Mouse (Mus musculus): ENCODE data around the gene Pdcd2. TPM values are rescaled to one million over a fixed set of nuclear protein-coding genes. Genes with fewer than 3 reads are reported as not detected.
"Not testable (repeated sequence)": the region's sequence is repeated elsewhere in the genome, so short reads cannot be mapped to it uniquely, and the experiment has no call there.

Pdcd2 gene
- total and polyA plus RNA-seq, 2 experiments from 2014 or later: 49.2 to 51.5 TPM

DNA sequence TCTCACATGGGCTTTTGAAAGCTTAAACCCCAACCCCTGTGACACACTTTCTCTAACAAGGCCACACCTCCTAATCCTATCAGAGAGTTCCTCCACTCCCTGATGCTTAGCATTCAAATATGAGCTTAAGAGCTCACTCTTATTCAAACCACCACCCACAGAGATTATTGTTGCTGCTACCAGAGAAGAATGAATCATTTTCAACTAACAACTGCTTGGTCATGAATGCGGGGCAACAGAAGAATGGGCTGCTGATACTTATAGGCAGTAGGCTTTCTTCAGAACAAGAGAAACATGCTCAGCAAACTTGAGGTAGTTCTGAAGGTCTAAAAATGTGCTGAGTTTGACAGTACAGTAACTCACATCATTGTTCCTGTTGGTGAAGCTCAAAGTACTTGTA lies 22.6 kb upstream of the Pdcd2 start:
- no peak for DNase-seq (ENCODE audit: low spot score)
- Histone ChIP-seq H3K4me2 (ENCODE audit: low read depth, low read length) (no peak overlapping the region), H3K4me3 (ENCODE audit: low read length) (no peak overlapping the region), H3K9ac (replicated peaks; ENCODE audit: low read length) (no peak overlapping the region), H3K4me1 (ENCODE audit: insufficient read depth, low read length) (no peaks in the 10 kb centered on the region), H3K36me3 (ENCODE audit: insufficient read depth, low read length) (no peaks in the 10 kb centered on the region), H3K9me3 (ENCODE audit: low read length) (no peaks in the 10 kb centered on the region), H3K27ac (no peak overlapping the region), H3K27me3 (ENCODE audit: insufficient read depth, low read length) (no peaks in the 10 kb centered on the region)
- no peak for TF ChIP-seq CTCF (IDR thresholded peaks at IDR 0.05; ENCODE audit: low read depth)
- ATAC-seq: no peak
- 56% methylated on average over 1 of the region's 1 CpGs for WGBS

DNA sequence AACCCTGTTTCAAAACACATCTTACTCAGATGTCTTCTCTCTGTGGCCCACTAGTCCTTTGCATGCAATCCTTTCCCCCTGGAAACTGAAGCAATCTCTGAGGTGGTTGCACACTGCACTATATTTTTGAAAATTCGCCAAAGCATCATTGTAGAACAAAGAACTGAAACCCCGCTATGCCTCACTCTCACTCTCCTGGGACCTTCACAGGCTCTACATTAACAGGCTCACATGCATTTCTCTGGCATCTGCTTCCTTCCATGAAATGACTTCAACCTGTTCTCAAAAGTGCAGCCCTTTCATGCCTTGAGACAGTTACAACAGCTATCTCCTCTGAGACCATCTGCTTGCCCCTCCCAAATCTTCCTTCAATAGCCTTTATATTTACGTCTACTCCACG lies 19.3 kb upstream of the Pdcd2 start:
- no peaks in the 10 kb centered on the region for H3K4me1 ChIP-seq (ENCODE audit: insufficient read depth, low read length)
- TF ChIP-seq CTCF (IDR thresholded peaks at IDR 0.05; ENCODE audit: low read depth): no peak
- DNase-seq (ENCODE audit: low spot score) (no peak), ATAC-seq (no peak)
- H3K27me3 ChIP-seq (ENCODE audit: insufficient read depth, low read length): no peaks in the 10 kb centered on the region
- no peaks in the 10 kb centered on the region for H3K9me3 ChIP-seq (ENCODE audit: low read length)
- no peak overlapping the region for H3K4me2 ChIP-seq (ENCODE audit: low read depth, low read length)
- H3K27ac ChIP-seq: no peak overlapping the region
- no peaks in the 10 kb centered on the region for H3K36me3 ChIP-seq (ENCODE audit: insufficient read depth, low read length)
- 69% methylated on average over 4 of the region's 4 CpGs for WGBS
- no peak overlapping the region for H3K9ac ChIP-seq (replicated peaks; ENCODE audit: low read length)
- H3K4me3 ChIP-seq (ENCODE audit: low read length): no peak overlapping the region

DNA sequence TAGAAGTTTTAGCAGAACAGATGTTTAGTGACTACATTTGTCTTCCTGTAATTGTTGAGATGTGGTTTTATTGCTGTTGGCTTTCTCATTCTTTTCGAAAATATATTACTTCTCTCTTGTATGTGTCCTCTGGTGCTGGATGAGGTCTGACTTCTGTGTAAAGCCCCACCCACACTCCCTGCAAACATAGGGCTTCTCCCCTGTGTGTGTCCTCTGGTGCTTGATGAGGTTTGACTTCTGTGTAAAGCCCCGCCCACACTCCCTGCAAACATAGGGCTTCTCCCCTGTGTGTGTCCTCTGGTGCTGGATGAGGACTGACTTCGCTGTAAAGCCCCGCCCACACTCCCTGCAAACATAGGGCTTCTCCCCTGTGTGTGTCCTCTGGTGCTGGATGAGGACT lies 16.8 kb upstream of the Pdcd2 start:
- H3K27me3 ChIP-seq (ENCODE audit: insufficient read depth, low read length); ATAC-seq; H3K9me3 ChIP-seq (ENCODE audit: low read length); H3K4me1 ChIP-seq (ENCODE audit: insufficient read depth, low read length); H3K27ac ChIP-seq; H3K4me2 ChIP-seq (ENCODE audit: low read depth, low read length); DNase-seq (ENCODE audit: low spot score); H3K4me3 ChIP-seq (ENCODE audit: low read length); H3K9ac ChIP-seq (replicated peaks; ENCODE audit: low read length); H3K36me3 ChIP-seq (ENCODE audit: insufficient read depth, low read length): not testable (repeated sequence)
- 80% methylated on average over 4 of the region's 4 CpGs for WGBS

DNA sequence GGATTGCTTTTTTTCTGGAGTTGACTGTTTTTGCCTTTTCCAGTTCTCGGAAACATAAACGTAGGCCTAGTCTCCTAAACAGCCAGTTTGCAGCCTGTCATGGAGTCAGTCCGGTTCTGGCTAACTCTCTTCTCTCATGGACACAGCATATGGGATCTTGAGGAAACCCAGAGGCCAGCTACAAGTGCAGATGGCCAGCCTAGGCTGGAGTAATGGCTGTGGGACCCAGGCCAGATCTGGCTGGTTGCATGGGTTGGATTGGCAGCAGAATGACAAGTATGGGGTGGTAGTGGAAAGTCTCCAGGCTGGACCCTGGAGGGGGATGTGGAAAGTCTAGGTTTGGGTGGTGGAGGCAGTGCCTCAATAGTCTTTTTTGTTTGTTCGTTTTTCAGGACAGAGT lies 13.2 kb upstream of the Pdcd2 start:
- H3K9me3 ChIP-seq (ENCODE audit: low read length): no peaks in the 10 kb centered on the region
- peaks cover 4% of the 10 kb centered on the region; the same call in 1 of the 2 replicates for H3K4me1 ChIP-seq (ENCODE audit: insufficient read depth, low read length)
- no peak overlapping the region for H3K9ac ChIP-seq (replicated peaks; ENCODE audit: low read length)
- ATAC-seq (no peak), DNase-seq (ENCODE audit: low spot score) (no peak)
- no peak for TF ChIP-seq CTCF (IDR thresholded peaks at IDR 0.05; ENCODE audit: low read depth)
- H3K27ac ChIP-seq: no peak overlapping the region
- H3K4me2 ChIP-seq (ENCODE audit: low read depth, low read length): no peak overlapping the region
- no peaks in the 10 kb centered on the region for H3K27me3 ChIP-seq (ENCODE audit: insufficient read depth, low read length)
- WGBS: 79% methylated on average over 4 of the region's 4 CpGs
- no peak overlapping the region for H3K4me3 ChIP-seq (ENCODE audit: low read length)
- H3K36me3 ChIP-seq (ENCODE audit: insufficient read depth, low read length): no peaks in the 10 kb centered on the region

DNA sequence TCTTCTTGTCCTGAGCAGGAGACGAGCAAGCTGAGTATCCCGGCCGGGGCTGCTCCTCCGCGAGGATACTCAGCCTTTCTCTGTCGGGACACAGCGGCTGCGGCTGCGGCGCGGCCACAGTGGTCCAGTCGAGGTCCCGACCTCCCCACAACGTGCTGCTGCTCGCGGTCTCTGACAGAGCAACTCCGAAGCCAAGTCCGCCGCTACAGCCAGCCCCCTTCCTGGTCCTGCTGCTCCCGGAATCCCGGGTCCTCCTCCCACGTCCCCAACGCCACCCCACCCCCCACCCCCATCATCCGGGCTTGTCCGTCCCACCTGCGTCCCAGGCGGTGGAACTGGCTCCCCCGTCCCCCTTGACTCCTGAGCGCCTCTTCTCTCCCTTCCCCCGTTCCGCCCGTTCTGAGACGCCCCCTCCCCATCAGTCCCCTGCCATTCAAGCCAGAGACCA lies 9.4 kb upstream of the Pdcd2 start:
- H3K9ac ChIP-seq (replicated peaks; ENCODE audit: low read length): peak overlapping the region; percentile 46
- 0 out of 2 replicates have a peak, but pooled peaks have one; percentile 29 for ATAC-seq
- H3K36me3 ChIP-seq (ENCODE audit: insufficient read depth, low read length): no peaks in the 10 kb centered on the region
- H3K4me2 ChIP-seq (ENCODE audit: low read depth, low read length): peak overlapping the region; percentile 98
- H3K9me3 ChIP-seq (ENCODE audit: low read length): no peaks in the 10 kb centered on the region
- H3K4me3 ChIP-seq (ENCODE audit: low read length): peak overlapping the region; percentile 48
- H3K27me3 ChIP-seq (ENCODE audit: insufficient read depth, low read length): no peaks in the 10 kb centered on the region
- under 1% methylated on average over 33 of the region's 33 CpGs for WGBS
- H3K27ac ChIP-seq: no peak overlapping the region
- H3K4me1 ChIP-seq (ENCODE audit: insufficient read depth, low read length): peaks cover 4% of the 10 kb centered on the region; the same call in 1 of the 2 replicates
- no peak for TF ChIP-seq CTCF (IDR thresholded peaks at IDR 0.05; ENCODE audit: low read depth)
- DNase-seq (ENCODE audit: low spot score): peak; percentile 14

DNA sequence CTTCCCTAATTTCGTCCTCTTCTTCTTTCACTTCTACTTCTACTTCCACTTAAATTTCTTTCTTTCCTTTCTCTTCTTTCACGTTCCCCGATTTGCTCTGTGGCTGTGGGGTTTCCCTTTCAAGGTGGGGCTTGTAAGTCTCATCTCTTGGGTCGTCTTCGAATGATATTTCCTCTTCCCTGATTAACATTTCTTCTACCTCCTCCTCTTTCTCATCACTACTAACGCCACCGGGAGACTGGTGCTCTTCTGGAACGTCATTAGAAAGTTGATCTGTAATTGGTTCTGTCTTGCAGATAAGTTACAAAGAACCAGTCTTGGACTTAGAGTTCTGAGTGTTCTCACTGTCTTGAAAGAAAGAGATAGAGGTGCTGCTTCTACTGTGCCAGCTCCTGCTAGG lies 8.8 kb upstream of the Pdcd2 start:
- 13% methylated on average over 8 of the region's 8 CpGs for WGBS
- DNase-seq (ENCODE audit: low spot score) (no peak), ATAC-seq (no peak)
- Histone ChIP-seq H3K9ac (replicated peaks; ENCODE audit: low read length) (peak overlapping the region; percentile 46; the same call in 1 of the 2 replicates), H3K27me3 (ENCODE audit: insufficient read depth, low read length) (no peaks in the 10 kb centered on the region), H3K27ac (no peak overlapping the region), H3K4me3 (ENCODE audit: low read length) (peak overlapping the region; percentile 48), H3K4me2 (ENCODE audit: low read depth, low read length) (peak overlapping the region; percentile 98), H3K9me3 (ENCODE audit: low read length) (no peaks in the 10 kb centered on the region), H3K36me3 (ENCODE audit: insufficient read depth, low read length) (no peaks in the 10 kb centered on the region), H3K4me1 (ENCODE audit: insufficient read depth, low read length) (peaks cover 4% of the 10 kb centered on the region; the same call in 1 of the 2 replicates)
- TF ChIP-seq CTCF (IDR thresholded peaks at IDR 0.05; ENCODE audit: low read depth): no peak

DNA sequence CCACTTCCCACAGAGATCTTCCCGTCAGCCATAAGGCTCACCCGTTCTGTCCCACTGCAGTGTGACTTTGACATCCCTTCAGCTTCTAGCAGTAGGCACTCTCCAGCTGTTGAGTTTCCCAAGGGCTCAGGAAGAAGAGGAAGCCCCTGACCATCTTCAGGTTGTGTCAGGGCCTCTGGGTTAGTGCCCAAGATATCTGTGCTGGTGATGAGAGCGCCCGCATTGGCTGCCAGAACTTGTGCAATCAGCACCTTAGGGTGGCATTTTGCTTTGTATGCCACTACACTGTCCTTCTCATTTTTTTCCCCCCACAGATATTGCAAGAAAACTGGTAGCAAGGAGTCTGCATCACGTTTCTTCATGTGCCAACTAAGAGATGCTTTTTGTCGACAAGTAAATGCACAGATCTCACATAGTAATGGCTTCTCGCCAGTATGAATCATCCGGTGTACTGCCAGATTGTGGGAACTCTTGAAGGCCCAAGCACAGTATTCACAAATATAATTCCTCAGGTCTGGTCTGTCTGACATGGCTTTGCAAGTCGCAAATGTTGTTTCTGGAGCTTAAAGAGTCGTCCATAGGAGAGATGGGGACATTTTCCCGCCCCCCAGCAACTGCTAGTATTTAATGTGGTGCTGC lies 8.2 kb upstream of the Pdcd2 start:
- no peak overlapping the region for H3K4me3 ChIP-seq (ENCODE audit: low read length)
- no peak for DNase-seq (ENCODE audit: low spot score)
- no peaks in the 10 kb centered on the region for H3K9me3 ChIP-seq (ENCODE audit: low read length)
- no peak overlapping the region for H3K27ac ChIP-seq
- no peak for TF ChIP-seq CTCF (IDR thresholded peaks at IDR 0.05; ENCODE audit: low read depth)
- H3K4me1 ChIP-seq (ENCODE audit: insufficient read depth, low read length): peaks cover 4% of the 10 kb centered on the region; the same call in 1 of the 2 replicates
- WGBS: 68% methylated on average over 11 of the region's 11 CpGs
- H3K36me3 ChIP-seq (ENCODE audit: insufficient read depth, low read length): no peaks in the 10 kb centered on the region
- ATAC-seq: no peak
- H3K27me3 ChIP-seq (ENCODE audit: insufficient read depth, low read length): no peaks in the 10 kb centered on the region
- no peak overlapping the region for H3K4me2 ChIP-seq (ENCODE audit: low read depth, low read length)
- no peak overlapping the region for H3K9ac ChIP-seq (replicated peaks; ENCODE audit: low read length)
